Mouse (Mus musculus): Measurements from ENCODE around the gene Nat8f2.
A peak's percentile ranks its signal among the peaks of the same experiment; 100 is the strongest.
"Not testable (repeated sequence)": the region's sequence is repeated elsewhere in the genome, so short reads cannot be mapped to it uniquely, and the experiment has no call there.

The Nat8f2 gene

DNA sequence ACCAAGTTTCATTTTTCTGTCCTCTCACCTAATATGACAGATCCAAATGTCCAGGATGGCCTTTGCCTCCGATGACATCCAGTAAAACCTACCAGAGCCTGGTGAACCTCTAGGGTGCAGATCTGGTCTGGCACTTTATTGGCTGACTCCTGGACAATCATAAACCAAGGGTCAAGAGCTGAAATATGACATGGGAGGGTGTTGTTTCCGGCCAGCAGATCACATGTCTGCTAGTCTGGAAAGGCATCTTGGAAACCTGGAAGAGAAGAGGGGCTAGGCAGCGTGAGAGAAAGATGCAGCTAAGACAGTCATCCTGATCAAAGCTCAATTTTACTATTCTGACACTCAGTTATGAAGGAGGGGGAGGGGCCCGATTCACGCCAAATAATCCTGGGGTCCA is at the start of gene Nat8f2:
Gene Nat8f2, minus strand, starts transcription at position 153 of the 400 bp plus-strand sequence.
- not testable (repeated sequence) for DNase-seq (ENCODE audit: low spot score)

- DNase-seq (ENCODE audit: low spot score) = not testable (repeated sequence)
These were observed 49.4 kb upstream of the Nat8f2 start for GRCm38 (mm10) chr6:85918341-85918740.

DNA sequence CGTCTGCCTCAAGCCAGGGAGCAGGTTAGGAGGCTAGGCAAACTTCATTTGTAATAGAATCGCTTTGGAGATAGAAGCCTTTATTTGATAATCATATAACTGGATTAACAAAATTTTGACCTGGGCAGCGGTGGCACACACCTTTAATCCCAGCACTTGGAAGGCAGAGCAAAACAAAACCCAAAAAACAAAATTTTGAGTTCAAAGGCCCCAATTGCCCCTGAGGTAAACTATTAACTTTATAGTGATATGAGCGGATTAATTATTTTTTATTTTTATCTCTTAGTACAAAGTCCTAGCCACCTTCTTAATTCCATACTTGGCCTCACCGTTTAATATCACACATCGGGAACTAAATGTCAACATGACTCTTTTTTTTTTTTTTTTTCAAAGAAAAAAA is 47.6 kb upstream of the Nat8f2 start:
- no peak for DNase-seq (ENCODE audit: low spot score)

- peak; percentile 87 for DNase-seq (ENCODE audit: low spot score)
These were observed 46.9 kb upstream of the Nat8f2 start, which contains the start of gene Nat8f1 for GRCm38 (mm10) chr6:85915539-85916513. Gene Nat8f1, minus strand, starts transcription at chr6:85915687.

GRCm38 (mm10) chr6:85915141-85915538 is 46.2 kb upstream of the Nat8f2 start:
- no peak for DNase-seq (ENCODE audit: low spot score)

DNA sequence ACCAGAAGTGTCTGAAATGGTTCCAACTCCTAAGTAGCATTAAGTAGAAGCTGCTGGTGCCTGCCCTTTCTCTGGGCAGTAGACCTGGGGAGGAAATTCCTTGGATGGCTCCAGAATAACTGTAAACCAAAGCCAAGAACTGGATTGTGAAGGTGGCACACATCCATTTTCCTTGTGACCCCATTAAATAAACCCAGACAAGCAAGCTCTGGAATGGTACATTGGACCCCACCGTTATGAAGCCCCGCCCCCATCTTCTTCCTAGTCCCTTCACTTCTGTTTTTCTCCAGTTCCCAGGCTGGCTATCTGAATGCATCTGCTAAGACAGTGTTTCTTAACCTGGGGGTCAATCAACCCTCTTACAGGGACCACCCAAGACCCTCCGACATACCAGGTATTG is 42.6 kb upstream of the Nat8f2 start, which contains the start of gene Tprkb:
Gene Tprkb, plus strand, starts transcription at position 279 of the 400 bp plus-strand sequence.
- no peak for DNase-seq (ENCODE audit: low spot score)

GRCm38 (mm10) chr6:85909704-85910103 is 40.7 kb upstream of the Nat8f2 start:
- DNase-seq (ENCODE audit: low spot score) = no peak

DNA sequence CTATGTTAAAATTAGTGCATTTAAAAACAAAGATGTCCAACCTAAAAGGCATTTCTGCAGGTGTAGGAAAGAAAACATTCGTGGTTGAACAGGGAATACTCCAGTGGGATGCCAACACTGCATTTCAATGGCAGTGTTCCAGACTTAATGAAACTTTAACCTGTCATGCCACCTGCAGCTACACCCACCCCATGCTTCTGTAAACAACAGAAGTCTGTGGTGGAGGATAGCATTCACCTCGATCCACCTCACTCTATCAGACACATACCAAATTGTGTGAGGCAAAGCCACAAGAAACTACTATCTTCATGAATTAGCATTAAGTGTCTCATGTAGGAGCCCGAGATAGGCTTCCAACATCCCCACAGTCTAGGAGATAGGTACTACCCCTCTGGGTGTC is 39.4 kb upstream of the Nat8f2 start:
- DNase-seq (ENCODE audit: low spot score) = no peak

DNA sequence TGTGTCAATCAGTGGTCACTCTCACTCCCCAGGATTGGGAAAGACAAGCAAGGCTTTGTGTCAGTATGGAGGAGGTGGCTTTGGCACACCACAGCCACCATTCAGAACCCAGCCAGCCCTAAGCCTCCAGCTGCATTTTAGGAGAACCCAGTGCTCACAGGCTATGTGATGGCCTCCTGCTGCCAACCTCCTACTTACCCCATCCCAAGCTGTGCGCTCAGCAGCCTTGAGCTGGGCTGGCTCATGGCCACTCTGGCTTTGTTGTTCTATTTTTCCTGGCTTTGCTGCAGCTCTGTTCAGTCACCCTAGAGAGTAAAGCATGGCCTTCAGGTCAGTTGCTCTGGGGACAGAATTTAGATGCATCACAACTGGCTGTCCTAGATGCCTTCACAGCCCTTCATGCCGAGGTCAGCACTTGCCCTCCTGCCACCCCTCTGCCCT is 38.0 kb upstream of the Nat8f2 start:
- not testable (repeated sequence) for DNase-seq (ENCODE audit: low spot score)

DNA sequence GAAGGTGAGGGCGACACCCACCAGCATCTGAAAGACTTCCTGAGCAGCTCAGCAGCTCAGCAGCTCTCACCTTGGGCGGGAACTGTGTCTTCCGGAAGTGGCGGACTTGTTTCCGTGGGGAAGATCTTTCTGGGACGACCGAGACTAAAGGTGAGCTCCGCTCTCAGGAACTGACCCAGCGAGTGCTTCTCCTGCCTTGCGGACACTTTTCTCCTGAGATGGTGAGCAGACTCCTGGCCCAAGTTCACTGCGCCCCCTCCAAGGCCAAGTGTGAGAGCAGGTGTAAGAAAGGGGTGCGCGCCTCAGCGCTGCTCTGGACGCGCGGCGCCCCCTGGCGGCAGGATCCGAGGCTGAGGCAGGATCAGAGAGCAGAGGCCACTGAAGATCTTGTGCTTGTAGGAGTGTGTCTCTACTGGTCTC is 35.7 kb upstream of the Nat8f2 start, which contains the start of gene Nat8f4:
Gene Nat8f4, minus strand, starts transcription at position 243 of the 420 bp plus-strand sequence.
- DNase-seq (ENCODE audit: low spot score) = peak; percentile 79

DNA sequence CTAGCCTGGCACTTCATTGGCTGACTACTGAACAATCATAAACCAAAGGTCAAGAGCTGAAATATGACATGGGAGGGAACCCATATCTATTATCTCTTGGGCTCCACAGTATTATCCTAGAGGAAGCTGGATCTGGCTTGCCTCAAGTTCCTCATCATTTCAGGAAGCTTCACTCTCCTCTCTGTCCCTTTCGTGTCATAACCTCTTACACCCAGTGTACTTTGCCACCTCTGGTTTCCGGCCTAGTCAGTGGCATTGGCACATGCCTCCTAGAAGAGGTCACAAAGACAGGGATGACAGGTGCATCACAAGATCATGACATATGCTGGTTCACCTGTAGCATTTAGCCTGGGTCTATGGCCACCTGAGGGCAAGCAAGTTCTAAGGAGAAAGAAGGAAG is 33.3 kb upstream of the Nat8f2 start:
- no peak for DNase-seq (ENCODE audit: low spot score)

DNA sequence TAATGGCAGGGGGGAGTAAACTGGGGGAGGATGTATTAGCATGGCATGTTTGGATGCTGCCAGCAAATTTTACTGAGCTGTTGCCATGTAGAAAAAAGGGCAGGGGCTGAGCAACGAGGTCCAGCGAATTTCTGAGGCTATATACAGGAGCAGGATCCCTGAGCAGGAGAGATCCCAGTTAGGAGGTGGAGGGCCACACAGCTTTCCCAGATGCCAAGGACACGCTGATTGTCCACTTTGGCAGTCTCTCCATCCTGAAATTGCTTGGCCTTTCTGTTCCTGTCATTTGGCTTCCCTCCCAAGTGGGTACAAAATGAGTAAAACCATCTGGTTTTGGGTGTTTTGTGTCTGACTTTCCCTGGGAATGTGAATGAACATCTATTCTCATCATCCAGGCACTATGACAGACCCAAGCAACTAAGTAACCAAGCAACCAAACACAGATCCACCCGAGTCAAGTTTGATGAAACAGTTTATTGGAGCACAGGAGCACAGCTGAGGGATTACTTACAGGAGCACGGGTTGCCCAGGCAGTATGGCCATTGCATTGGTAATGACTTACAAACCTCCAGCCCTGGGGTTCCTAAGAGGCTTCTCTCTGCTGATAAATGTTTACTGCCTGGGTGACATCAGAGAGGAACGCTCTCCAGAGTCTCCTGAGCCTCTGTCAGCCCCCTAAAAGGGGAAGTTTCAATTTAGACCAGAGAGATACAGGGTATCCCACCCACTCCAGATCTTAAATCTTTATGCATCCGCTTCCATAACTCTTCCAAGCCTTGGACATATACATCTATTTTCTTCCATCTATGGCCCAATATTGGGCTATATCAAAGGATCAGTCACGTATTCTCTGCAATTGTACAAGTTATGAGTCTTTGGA is 29.9 kb upstream of the Nat8f2 start:
- DNase-seq (ENCODE audit: low spot score) = not testable (repeated sequence)

- DNase-seq (ENCODE audit: low spot score) = not testable (repeated sequence)
These were observed 26.2 kb upstream of the Nat8f2 start for GRCm38 (mm10) chr6:85895061-85895648.

GRCm38 (mm10) chr6:85888961-85889360 is 20.0 kb upstream of the Nat8f2 start:
- no peak for DNase-seq (ENCODE audit: low spot score)

DNA sequence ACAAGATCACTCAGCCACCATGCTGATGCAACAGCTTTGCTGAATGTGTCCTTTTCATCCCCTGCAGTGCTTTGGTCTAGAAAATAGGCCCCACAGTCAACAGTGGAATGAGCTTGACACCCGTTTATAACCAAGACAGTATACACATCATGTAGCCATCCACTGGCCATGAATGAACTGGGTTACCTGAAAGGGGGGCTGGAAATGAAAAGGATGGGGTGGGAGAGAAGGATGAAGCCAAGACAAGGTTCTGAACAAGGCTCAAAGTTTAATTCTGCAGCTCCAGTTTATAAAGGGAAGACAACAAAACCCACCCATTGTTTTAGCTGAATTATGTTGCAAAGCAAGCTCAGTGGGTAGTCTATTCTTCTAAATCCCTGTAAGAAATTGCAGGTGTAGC is 15.4 kb upstream of the Nat8f2 start:
- DNase-seq (ENCODE audit: low spot score) = no peak

- DNase-seq (ENCODE audit: low spot score) = not testable (repeated sequence)
These were observed 14.3 kb upstream of the Nat8f2 start for GRCm38 (mm10) chr6:85883246-85883645.

- no peak for DNase-seq (ENCODE audit: low spot score)
These were observed 950 bp downstream of the Nat8f2 start for GRCm38 (mm10) chr6:85867726-85868690.

- DNase-seq (ENCODE audit: low spot score) = not testable (repeated sequence)
These were observed 2.0 kb downstream of the Nat8f2 start for GRCm38 (mm10) chr6:85866995-85867394.

- not testable (repeated sequence) for DNase-seq (ENCODE audit: low spot score)
These were observed 2.8 kb downstream of the Nat8f2 start for GRCm38 (mm10) chr6:85866166-85866565.

- not testable (repeated sequence) for DNase-seq (ENCODE audit: low spot score)
These were observed 3.9 kb downstream of the Nat8f2 start for GRCm38 (mm10) chr6:85864900-85865639.
